Mouse (Mus musculus): ENCODE data around the gene Zfp90.

GRCm38 (mm10) chr8:106404825-106405224 lies 10.3 kb upstream of the Zfp90 start:
- TF ChIP-seq CTCF (IDR thresholded peaks at IDR 0.05; ENCODE audit: borderline replicate concordance, control insufficient read depth, extremely low read depth, insufficient read depth, low read length, poor library complexity) (no peak), POLR2A (IDR thresholded peaks at IDR 0.05; ENCODE audit: control insufficient read depth, extremely low read depth, insufficient read depth, low read length, poor library complexity) (no peak)
